ENCODE assay signal across 10 mouse cellular contexts in genomic region chr19:25360571-25361029, GRCm38 (mm10).
DNase-seq lines count a peak whose midpoint lies in the region; ATAC-seq lines count a peak whose summit lies in the region.
"Had no signal": no experiment of that assay in that cellular context is flagged by ENCODE, and none has a peak within 500 bp of the region (broad histone marks: within the 10 kb centered on the region; RNA-seq: fewer than 3 reads in every experiment).

No protein-coding gene starts in this region.

- no peaks in the 10 kb centered on the region for H3K9me3 ChIP-seq in hindbrain, embryonic 12.5 days (replicated peaks)
- H3K9me3 ChIP-seq in hindbrain, embryonic 11.5 days (ENCODE audit: control insufficient read depth, low read length): no peaks in the 10 kb centered on the region

- H3K4me2 ChIP-seq in hindbrain, embryonic 12.5 days (replicated peaks): no peak overlapping the region
- no peak overlapping the region for H3K4me2 ChIP-seq in hindbrain, embryonic 11.5 days (replicated peaks; ENCODE audit: low read depth, low read length)

- WGBS in hindbrain, embryonic 12.5 days: 41% methylated on average over 9 of the region's 9 CpGs
- 46% methylated on average over 9 of the region's 9 CpGs for WGBS in hindbrain, embryonic 11.5 days

- 0 out of 2 replicates have a peak, but pooled peaks have one; percentile 46 for ATAC-seq in hindbrain, embryonic 12.5 days (ENCODE audit: low FRiP score)
- ATAC-seq in hindbrain, embryonic 11.5 days (ENCODE audit: low FRiP score): no peak
- ATAC-seq in granulocyte monocyte progenitor cell, adult 5-6 weeks (replicated peaks; ENCODE audit: poor library complexity, severe bottlenecking): peak; percentile 75

- H3K4me3 ChIP-seq in hindbrain, embryonic 12.5 days: no peak overlapping the region
- no peak overlapping the region for H3K4me3 ChIP-seq in hindbrain, embryonic 11.5 days (ENCODE audit: low read depth, low read length)

- H3K36me3 ChIP-seq in hindbrain, embryonic 12.5 days: no peaks in the 10 kb centered on the region
- H3K36me3 ChIP-seq in hindbrain, embryonic 11.5 days (ENCODE audit: control insufficient read depth, insufficient read depth, low read length): no peaks in the 10 kb centered on the region
- H3K36me3 ChIP-seq: G1E had no signal

- no peak for DNase-seq in hindbrain, embryonic 11.5 days (ENCODE audit: low spot score)
- peak; percentile 47 for DNase-seq in T-cell, adult 2 months (ENCODE audit: low spot score)
- peak; percentile 59 for DNase-seq in naive thymus-derived CD4-positive, alpha-beta T cell, adult 2 months (ENCODE audit: low read depth)
- no peak for DNase-seq in neural tube, embryonic 10.5 days (ENCODE audit: extremely low spot score, low spot score)
- no peak for DNase-seq in gastrocnemius, adult 18-20 months (ENCODE audit: low spot score)
- no peak for DNase-seq in right cerebral cortex, adult 2 months (ENCODE audit: low spot score in 2 of 2)
- DNase-seq: cerebellum, adult 11 months had no signal

- no peak overlapping the region for H3K9ac ChIP-seq in hindbrain, embryonic 12.5 days
- H3K9ac ChIP-seq in hindbrain, embryonic 11.5 days (ENCODE audit: low read depth, low read length): no peak overlapping the region

- peaks cover 16% of the 10 kb centered on the region for H3K4me1 ChIP-seq in hindbrain, embryonic 12.5 days
- H3K4me1 ChIP-seq in hindbrain, embryonic 11.5 days (replicated peaks; ENCODE audit: control insufficient read depth, insufficient read depth, low read length): peaks cover 2% of the 10 kb centered on the region; the same call in 1 of the 2 replicates

- H3K27me3 ChIP-seq in hindbrain, embryonic 12.5 days: no peaks in the 10 kb centered on the region
- H3K27me3 ChIP-seq in hindbrain, embryonic 11.5 days (ENCODE audit: control insufficient read depth, insufficient read depth, low read length): no peaks in the 10 kb centered on the region

- no peak overlapping the region for H3K27ac ChIP-seq in hindbrain, embryonic 12.5 days
- H3K27ac ChIP-seq in hindbrain, embryonic 11.5 days (ENCODE audit: low read depth, low read length): no peak overlapping the region

Comparison
In these comparisons a context has a peak if more than half of its experiments do, and no peak if none do; other contexts are left out.
1. DNase-seq: peak in T-cell, adult 2 months (single experiment) and naive thymus-derived CD4-positive, alpha-beta T cell, adult 2 months (single experiment); none in hindbrain, embryonic 11.5 days (single experiment), neural tube, embryonic 10.5 days (single experiment), gastrocnemius, adult 18-20 months (single experiment) and right cerebral cortex, adult 2 months (0 of 2).